Mouse (Mus musculus) c-Kit-positive CD71-negative TER-119-negative erythroid progenitor cells, embryonic 14.5 days (primary cell): ENCODE data around the gene Dner.
A peak's percentile ranks its signal among the peaks of the same experiment; 100 is the strongest.

Experiments used
- DNase-seq: peaks from one replicate; pipeline ENCODE4 v3.0.0-alpha.2; 2013; ENCODE audit warnings: low read depth

The Dner gene

DNA sequence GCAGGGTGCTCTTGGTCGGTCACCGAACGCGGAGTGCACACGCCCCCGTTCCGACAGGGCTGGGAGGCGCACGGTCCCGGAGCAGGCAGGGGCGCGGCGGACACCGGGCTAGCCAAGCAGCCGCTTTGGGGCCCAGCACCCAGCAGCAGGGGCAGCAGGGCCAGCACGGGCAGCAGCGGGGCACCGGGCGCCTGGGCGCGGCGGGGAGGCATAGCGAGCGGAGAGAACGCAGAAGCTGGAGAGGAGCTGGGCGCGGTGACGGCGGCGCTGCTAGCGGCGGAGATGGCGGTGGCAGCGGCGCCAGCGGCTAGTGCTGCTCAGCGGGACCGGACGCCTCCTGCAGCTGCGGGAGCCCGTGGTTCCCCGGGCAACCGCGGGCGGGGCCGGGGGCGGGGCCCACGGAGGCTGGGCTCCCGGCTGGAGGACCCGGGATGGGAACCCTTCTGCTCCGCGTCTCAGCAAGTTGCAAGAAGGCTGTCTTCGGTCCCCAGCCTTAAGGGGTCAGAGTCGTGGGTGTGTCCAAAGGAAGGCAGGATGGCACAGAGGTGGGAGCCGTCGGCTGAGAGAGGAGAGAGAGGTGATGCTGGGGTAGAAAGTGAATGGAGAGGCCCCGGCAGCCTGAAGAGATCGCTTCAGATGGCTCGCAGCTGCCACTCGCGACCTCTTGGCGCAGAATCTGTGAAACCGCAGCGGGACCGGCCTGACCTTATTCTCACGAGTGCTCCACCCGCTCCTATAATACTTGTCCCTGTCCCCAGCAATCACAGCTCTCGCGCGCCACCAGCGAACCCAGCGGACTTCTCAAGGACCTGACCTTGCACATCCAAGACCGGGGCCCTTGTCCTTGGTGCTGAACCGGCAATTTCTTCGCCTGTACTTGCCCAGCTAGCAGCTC lies at the start of gene Dner:
TSS of gene Dner (minus strand) at position 705 of the 895 bp plus-strand sequence.
- peak; percentile 66 for DNase-seq

DNA sequence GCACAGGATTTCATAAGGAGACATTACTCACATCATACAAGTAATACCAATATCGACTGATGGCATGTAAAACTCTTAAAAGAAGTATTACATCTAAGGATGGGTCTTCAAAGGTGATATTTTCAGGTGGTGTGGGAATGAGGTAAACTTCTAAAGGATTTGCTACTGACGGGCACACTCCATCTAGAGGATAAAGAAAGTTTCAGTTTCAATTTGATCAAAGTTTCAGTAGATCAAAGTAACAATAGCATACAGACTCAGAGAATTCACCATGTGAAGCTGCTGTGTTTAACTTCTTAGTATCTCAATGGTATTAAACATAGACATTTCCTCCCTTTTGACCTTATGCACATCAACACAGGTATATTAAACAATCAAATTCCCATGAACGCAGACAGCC lies 46.1 kb upstream of the Dner start:
- no peak for DNase-seq

DNA sequence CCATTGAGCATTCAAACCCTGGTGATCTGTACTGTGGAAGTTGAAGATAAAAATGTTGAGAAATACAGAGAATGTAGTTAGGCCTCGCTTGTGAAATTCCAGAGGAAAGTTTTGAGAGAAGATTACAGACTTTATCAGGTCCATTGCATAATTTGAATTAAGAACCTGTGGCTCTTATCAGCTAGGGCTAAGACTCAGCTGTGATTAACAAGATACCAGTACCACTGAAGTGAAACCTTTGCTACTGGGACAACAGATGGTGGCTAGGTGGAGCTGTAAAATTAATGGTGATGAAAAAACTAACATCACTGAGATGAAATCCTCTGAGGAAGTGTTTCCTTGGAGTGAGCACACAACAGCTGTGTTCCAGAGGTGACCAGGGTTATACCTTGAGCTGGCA lies 44.1 kb upstream of the Dner start:
- DNase-seq = no peak

DNA sequence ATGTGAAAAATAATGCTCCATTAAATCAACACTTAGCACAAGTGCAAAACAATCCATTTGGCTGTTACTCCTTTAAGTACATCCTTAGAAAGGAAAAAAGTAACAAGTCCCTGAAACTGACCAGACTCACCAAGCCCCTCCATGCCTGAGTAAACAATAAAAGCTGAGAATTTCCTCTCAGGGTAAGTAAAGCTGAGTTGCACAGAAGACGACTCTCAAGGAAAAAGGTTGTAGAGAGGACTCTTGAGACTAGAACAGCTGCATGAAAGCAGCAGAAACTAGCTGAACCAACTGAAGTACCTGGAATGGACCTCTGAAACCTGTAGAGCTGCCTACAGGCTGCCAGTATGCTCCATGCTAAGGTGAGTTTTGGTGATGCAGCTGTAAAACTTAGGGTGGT lies 41.1 kb upstream of the Dner start:
- DNase-seq = no peak

DNA sequence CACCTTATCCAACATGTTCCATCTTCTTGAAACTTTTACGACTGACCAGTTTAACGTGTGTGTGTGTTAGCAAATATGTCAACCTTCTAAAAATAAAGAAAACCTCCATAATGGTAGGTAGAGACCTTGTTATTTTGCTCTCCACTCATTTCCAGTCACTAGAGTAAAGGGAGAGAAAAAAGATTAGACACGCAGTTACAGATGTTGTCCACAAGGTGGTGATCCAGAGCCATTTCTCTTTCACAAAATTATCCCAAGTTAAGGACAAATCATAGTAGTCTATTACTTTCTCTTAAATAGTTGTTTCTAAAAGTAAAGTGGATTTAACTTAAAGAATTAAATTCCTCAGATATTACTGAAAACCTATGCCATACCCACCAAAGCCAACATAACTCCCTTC lies 37.8 kb upstream of the Dner start:
- peak; percentile 24 for DNase-seq

DNA sequence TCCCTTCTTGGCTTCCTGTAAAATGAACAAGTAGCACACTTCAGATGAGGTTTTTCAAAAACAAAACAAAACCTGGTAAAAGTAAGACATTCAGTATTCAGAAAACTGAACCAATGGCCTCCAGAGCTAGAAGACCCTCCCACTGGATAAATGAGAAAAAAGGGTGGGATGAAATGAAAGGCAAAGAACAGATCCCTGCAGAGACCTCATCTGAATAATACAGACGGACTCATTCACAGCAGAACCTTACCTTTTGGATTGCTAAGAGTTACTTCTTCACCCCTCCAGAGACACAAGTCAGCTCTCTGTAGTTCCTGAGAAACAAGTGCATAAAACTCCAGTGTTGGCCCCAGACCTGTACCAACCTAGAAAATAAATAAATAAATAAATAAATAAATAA lies 35.7 kb upstream of the Dner start:
- no peak for DNase-seq

DNA sequence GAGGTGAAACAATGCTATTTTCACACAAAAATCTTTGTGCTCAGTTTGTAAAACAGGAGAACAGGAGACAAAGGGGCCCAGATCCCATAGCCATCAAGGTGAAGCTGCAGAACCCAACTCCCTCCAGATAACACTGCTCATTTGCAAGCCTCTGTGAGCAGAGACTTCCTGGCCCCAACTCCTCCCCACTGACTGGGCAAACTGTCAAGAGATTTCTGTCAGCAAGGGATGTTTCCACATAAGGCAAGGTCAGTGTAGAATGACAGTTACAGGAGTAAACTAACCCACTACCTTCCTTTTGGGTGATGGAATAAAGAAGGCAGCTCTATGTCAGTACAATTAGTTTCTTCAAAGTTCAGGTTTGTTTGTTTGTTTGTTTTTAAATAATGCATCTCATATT lies 26.8 kb upstream of the Dner start:
- no peak for DNase-seq

DNA sequence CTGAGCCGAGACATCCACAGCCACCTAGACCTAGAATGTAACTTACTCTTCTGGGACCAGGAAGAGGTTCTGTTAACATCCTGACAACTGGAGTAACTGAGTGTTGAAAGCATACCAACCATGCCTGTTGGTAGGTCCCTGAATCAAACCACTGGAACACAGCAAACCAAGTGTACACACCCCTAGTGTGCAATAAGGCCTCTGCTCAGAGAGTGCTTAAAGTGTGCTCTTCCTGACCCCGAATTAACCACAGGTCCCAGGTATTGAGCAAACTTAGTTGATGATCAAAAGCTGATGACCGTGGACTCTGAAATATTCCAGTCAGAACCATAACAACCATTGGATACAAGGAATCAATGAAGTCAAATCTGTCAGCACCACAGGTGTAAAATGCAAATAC lies 26.4 kb upstream of the Dner start:
- no peak for DNase-seq

DNA sequence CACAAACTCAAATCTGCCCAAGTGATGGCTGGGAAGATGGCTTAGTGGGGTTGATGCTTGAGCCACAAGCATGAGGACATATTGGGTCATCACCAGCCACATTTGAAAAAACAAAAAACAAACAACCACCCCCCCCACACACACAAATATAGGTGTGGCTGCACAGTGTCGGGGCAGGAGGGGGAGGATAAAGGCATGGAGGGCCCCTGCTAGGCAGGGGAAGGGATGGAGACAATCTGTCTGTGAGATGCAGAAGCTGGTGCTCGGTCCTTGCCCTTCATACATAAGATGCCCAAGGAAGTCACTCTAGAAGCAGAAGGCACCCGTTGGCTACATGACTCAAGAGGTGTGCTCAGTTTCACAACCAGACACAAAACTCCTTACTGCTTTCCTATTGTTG lies 25.9 kb upstream of the Dner start:
- DNase-seq = no peak

DNA sequence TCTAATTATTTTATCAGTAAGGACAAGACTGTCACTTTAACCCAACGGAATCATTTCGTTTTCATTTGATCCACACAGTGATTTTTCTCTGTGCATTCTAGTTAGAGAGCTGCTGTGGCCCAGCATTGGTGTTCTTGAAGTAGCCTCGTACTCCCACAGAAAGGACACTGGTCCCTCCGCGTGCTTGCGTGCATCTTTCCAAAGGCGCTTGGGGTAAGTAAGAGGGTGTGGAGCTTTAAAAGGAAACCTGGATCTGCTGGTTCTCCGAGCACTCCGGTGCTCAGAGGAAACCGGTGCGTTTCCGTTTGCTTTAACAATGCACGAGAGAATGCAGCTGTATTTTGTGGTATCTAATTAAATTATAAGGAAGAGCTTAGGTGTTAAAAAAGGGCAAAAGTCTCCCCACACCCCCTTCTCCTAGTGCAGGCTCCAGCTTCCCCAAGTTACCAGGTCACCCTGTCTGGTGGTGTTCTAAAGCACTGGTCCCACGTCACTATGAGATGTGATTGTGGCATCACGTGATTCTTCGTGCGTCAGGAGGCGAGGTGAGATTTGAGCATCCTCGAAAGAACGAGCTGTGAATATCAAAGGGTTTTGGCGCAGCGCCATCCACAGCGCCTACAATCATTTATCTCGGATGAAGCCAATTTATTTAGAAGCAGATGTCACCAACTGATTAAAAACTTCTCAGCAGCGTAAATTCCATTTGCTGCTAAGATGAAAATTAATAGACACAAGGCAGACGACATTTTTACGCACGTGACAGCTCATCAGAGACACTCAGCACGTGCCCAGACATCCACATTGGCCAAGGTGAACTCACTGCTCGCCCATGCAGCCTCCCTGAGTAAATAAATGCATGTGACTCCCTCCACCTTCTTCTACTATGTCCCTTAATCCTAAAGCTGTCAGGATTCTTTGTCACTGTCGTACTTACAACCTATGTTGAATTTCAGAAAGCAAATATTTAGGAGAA lies 14.1 kb upstream of the Dner start:
- no peak for DNase-seq

DNA sequence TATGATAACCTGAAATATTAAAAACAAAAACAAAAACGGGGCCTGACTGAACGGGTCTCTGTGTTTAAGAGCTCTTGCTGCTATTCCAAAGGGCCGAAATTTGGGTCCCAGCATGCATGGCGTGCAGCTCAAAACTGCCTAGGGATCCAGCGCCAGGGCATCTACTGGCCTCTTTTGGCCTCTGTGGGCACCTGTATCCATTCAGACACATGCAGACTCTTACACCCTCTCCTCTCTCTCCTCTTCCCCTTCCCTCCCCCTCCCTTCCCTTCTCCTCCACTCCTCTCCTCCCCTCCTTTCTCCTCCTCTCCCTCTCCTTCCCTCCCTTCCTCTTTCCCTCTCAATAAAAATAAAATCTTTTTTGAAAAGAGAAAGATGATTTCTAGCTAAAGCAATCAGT lies 13.4 kb upstream of the Dner start:
- DNase-seq = no peak

DNA sequence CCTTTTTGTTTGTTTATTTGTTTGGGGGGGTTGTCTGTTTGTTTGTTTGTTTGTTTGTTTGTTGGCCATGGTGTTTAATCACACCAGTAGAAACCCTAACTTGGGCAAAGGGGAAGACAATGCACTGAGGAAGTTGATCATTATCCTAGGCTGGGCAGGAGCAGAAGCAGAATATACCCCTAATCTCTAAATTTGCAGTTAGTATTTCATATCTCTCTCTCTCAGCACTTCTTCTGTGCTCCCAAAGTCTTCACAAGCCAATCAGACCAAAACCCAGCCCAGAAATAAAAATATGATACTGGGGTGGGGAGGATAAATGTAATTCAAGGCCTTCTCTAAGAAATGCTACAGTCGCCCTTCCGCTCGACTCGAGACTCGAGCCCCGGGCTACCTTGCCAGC lies 4.2 kb upstream of the Dner start:
- DNase-seq = no peak

DNA sequence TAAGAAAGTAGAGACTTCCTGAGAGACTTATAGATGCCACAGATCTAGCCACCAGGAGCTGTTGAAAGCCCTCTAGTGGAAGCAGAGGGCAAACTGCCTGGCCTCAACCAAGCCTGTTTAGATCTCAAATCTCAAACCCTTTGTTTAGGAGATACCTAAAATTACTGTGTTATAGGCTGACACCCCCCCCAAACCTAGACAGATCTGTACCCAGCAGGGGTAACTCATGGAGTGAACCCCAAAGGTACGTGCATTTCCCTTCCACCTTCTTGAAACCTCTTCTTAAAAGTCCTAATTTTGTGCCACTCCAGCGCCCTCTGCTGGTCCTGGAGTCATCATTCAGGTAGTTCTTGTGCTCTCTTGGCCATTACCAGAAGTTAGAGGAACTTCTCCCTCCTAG lies 1.1 kb upstream of the Dner start:
- DNase-seq = peak; percentile 45

DNA sequence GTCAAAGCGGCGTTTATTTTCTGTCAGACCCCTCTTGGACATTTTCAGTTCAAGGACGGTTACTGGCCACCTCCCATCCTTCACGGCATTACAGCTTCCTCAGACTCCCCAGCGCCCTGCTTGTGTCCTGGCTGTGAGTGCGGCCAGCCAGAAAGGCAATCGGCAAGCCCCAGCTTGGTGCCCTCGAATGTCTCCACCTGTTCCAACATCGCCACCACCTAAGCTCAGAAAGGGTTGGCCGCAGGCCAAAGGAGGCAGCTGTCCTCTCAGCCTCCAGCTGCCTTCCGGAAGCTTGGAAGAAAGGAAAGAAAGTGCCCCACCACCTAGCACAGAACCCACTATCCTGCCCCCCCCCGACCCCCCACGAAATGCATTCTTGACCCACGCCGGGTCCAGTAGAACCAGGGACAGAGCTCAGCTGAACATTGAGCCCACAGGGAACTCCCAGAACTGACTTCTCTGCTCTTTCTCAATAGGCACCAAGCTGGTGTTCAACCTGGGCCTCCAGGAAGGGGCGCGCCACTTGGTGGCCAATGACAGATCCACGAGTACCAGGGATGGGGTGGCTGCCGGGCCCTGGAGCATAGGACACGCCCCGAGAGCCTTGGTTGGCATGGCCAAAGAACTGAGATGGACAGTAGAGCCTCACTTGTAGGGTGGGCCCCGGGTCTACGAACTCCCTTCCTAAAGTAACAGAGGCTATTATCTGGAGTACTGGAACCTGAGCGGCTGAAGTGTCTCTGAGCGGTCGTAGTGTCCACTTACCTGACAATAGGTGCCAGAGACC lies 1.1 kb downstream of the Dner start:
- no peak for DNase-seq

DNA sequence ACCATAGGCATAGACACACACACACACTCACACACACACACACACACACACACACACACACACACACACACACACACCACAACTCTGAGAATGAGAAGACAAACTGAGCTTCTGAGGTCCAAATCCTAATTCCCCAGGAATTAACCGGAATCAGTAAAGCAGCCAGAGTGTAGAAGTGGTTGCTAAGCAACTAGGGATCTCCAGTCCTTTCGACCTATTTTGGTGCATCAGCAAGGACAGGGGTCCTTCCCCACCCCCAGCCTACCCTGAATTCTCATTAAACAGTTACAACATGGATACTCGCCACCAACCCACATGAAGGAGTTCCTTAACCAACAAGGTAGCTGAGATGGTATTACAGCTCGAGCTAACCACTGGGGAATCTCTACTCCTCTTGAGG lies 18.1 kb downstream of the Dner start:
- no peak for DNase-seq

DNA sequence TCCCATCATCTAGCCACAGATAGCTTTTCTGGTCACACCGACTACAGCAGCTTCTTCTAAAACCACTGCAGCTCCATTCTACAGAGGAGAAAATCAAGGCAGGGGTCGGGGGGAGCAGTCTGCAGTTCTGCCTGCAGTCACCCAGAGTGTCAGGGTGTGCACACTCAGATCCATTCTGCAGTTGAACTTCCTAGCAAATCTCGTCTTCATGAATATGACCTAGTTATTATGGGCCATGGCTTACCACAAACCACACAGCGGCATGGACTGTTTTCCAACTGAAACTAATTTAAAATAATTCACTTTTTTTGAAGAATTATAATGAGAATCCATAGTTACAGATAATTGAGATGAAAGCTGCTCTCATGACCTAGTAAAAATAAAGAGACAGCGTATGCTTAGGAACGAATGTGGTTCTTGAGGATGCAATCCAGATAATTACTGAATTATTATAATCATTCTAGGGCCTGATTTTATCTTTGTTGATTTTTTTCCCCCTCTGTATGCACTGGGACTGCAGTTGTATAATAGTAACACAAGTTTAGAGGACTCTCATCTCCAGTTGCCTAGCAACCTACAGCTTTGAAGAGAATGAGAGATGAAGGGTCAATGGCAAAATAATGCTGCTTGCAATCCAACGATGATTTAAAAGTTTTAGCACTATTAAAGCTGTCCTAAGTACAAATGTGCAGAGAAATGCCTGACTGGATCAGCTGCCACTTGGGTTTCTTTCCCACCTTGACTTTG lies 27.7 kb downstream of the Dner start:
- no peak for DNase-seq

DNA sequence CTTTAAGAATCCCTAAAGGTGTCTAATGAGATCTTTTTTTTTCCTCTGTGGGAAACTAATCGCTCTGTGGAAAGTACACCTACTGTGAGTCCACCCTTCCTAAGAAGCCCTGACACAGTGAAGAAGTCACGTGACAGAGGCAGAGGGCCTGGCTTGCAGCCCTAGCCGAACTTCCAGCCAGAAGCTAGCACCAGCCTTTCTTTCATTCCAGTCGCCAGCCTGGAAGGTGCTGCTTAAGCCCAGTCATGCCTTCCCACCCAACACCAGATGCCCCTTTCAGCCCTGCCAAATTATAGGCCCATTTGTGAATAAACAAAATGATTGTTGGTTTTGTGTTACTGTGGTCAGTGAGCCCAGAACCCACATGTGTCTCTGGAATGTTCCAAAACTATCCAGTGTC lies 28.4 kb downstream of the Dner start:
- no peak for DNase-seq

DNA sequence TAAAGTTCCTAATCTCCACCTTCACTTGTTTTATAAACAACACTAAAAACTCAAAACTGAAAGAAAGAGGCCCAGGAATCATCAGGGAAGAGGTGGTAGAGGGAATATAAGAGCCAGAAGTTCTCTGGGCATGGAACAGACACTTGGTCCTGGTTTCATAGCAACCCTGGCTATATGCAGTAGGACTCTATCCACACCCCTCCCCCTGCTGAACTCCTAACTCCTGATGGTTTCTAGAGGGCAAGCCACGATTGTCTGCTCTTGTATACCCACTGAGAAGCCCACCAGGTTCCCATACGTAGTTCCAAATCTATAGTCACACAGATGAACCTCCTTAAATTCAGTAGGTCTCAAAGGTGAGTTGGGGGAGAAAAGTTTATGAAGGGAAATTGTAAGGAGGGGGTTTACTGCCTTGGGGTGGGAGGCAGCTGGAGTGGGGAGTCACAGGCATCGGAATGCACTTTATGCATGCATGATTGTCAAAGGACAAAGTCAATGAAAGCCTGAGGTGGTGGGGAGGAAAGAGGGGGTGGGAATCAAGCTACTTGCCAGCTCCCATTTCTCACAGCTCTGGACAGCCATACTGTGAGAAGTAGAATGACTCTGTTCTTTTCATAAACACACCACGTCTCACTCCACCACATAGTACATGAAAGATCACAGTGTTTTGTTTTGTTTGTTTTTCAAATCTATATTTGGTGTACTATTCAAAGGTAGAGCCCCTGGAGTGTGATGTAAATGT lies 31.5 kb downstream of the Dner start:
- DNase-seq = no peak

DNA sequence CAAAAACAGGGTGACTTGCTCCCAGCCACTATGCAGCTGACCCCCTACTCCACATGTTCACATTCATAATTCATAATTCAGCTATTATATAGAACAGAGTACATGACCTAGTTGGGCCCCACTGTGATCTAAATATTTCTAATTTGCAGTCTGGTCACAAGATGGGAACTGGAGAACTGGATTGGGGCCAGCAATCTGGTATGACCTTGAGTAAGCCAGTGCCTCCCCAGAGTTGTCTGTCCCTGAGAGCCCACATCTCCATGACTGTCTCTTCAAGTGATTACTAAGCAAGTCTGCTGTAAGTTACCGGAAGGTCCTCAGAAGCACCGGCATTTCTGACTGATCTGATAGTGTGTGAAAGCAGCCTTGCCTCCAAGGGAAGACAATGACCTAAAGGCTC lies 49.2 kb downstream of the Dner start:
- DNase-seq = no peak

DNA sequence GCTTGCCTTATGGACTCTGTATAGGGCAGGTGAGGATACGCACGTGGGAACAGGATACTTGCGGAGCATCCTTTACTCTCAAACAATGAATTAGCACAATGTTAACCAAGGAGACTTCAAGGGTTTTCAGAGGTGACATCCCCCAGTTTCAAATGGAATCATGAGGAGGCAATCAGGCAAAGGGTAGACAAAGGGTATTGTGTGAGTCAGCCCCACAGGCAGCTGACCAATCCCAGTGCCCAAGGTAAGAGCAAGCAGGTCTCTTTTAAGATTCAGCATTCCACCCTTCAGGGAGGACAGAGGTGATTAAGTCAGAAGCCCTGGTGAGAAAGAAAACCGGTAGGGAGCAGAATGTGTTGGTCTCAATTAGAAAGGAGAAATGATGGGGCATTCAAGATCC lies 55.6 kb downstream of the Dner start:
- DNase-seq = no peak

DNA sequence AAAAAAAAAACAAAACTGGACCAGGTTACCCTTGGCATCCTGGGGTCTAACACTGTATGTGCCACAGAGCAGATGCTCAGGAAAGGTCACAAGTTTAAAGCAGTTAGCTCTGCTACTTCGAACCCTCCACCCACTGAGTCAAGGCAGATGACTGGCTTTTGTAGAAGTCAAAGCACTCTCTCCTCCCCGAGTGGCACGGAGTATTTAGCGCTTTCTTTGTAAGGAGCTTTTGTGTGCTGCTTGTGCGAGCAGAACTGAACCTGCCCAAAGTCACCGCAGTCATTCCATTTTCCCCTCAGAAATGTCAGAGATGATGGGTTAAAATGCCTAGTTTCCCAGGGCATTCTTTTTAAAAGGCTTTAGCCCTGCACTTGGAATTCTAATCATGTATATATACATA lies 59.1 kb downstream of the Dner start:
- no peak for DNase-seq
